Comparison of ENCODE assay signal across 7 mouse cellular contexts in the genomic region with DNA sequence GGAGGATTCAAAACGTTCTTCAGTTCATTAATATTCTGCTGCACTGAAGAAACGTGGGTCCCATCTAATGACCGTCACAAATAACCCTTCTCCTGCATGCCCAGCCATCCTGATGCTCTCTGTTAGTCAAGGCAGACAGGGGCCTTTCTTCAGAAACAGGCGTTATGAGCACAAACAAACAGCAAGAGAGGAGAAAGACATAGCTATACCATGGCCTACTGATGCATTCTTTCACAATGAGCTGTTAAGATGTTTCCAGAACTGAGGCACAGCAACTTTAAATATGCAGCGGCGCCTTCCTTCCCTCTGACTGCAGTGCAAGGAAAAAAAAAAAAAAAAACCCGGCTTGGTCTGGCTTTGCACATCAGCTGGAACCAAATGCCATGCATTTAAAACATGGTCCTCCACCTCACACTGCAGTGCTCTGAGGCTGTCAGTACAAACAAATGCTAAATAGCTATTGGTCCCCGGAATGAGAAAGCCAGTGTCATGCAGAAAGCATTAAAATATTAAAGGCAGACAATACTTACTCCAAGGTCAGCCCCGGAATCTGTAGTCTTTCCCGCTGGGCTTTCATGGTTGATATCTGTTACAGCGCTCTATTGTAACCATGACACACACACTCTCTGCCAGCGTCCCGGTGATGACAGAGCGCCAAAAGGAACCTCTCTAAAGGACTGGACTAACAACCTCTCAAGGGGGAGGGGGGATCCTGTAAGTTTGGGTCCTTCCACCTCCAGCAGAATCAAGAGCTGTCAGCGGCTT.
DNase-seq lines count a peak whose midpoint lies in the region; ATAC-seq lines count a peak whose summit lies in the region.

No protein-coding gene starts in this region.

- peaks cover 15% of the 10 kb centered on the region for H3K4me1 ChIP-seq in forebrain, embryonic 10.5 days
- H3K4me1 ChIP-seq in intestine, embryonic 14.5 days (replicated peaks; ENCODE audit: control insufficient read depth, insufficient read depth, low read length), result no peaks in the 10 kb centered on the region; the same call in 1 of the 2 replicates
- peaks cover 10% of the 10 kb centered on the region; the same call in 1 of the 2 replicates for H3K4me1 ChIP-seq in stomach, embryonic 15.5 days

- DNase-seq in 3134 (ENCODE audit: extremely low read depth, insufficient read length, low spot score) (peak; percentile 50), ES-CJ7 (ENCODE audit: low read depth, low spot score) (peak; percentile 66)
- DNase-seq in forebrain, embryonic 10.5 days (ENCODE audit: extremely low spot score, low spot score), result peak; percentile 26
- DNase-seq in intestine, embryonic 14.5 days (ENCODE audit: low spot score), result peak; percentile 60
- DNase-seq in lung, postnatal 36 days, result peak; percentile 2

- no peak overlapping the region for H3K27ac ChIP-seq in forebrain, embryonic 10.5 days
- no peak overlapping the region; the same call in 1 of the 2 replicates for H3K27ac ChIP-seq in intestine, embryonic 14.5 days (ENCODE audit: low read depth)
- peak overlapping the region; percentile 59; the same call in 1 of the 2 replicates for H3K27ac ChIP-seq in stomach, embryonic 15.5 days

- peaks cover 3% of the 10 kb centered on the region; the same call in 1 of the 2 replicates for H3K27me3 ChIP-seq in forebrain, embryonic 10.5 days (ENCODE audit: poor library complexity, severe bottlenecking)
- no peaks in the 10 kb centered on the region for H3K27me3 ChIP-seq in intestine, embryonic 14.5 days (replicated peaks; ENCODE audit: control insufficient read depth, insufficient read depth, low read length)
- H3K27me3 ChIP-seq in stomach, embryonic 15.5 days (replicated peaks), result no peaks in the 10 kb centered on the region

- H3K36me3 ChIP-seq in forebrain, embryonic 10.5 days (replicated peaks), result no peaks in the 10 kb centered on the region
- H3K36me3 ChIP-seq in intestine, embryonic 14.5 days (ENCODE audit: control insufficient read depth, insufficient read depth, low read length), result no peaks in the 10 kb centered on the region
- no peaks in the 10 kb centered on the region for H3K36me3 ChIP-seq in stomach, embryonic 15.5 days

- H3K9ac ChIP-seq in intestine, embryonic 14.5 days (ENCODE audit: low read length), result no peak overlapping the region
- H3K9ac ChIP-seq in stomach, embryonic 15.5 days, result no peak overlapping the region

- H3K4me3 ChIP-seq in forebrain, embryonic 10.5 days, result peak overlapping the region; percentile 47
- peak overlapping the region; percentile 20 for H3K4me3 ChIP-seq in intestine, embryonic 14.5 days (ENCODE audit: low read depth, low read length)
- H3K4me3 ChIP-seq in stomach, embryonic 15.5 days (replicated peaks), result peak overlapping the region; percentile 27

- peak overlapping the region; percentile 51 for H3K4me2 ChIP-seq in intestine, embryonic 14.5 days (ENCODE audit: low read length)
- H3K4me2 ChIP-seq in stomach, embryonic 15.5 days, result peak overlapping the region; percentile 50

- no peak for ATAC-seq in intestine, embryonic 14.5 days (replicated peaks; ENCODE audit: low FRiP score, low TSS enrichment, low read depth)
- no peak for ATAC-seq in stomach, embryonic 15.5 days (ENCODE audit: insufficient read depth, low FRiP score, low read depth)
- ATAC-seq in erythroid progenitor cell, adult 5-6 weeks (replicated peaks; ENCODE audit: low FRiP score, poor library complexity, severe bottlenecking), result no peak

- H3K9me3 ChIP-seq in forebrain, embryonic 10.5 days, result no peaks in the 10 kb centered on the region
- no peaks in the 10 kb centered on the region for H3K9me3 ChIP-seq in intestine, embryonic 14.5 days (ENCODE audit: control insufficient read depth, low read length)
- no peaks in the 10 kb centered on the region for H3K9me3 ChIP-seq in stomach, embryonic 15.5 days

- 10% methylated on average over 15 of the region's 15 CpGs for WGBS in forebrain, embryonic 10.5 days
- WGBS in intestine, embryonic 14.5 days, result 4% methylated on average over 15 of the region's 15 CpGs
- 6% methylated on average over 15 of the region's 15 CpGs for WGBS in stomach, embryonic 15.5 days

Comparison
In these comparisons a context has a peak if more than half of its experiments do, and no peak if none do; other contexts are left out.
1. DNase-seq: peak in every context shown above with its lines; median percentile 66 in ES-CJ7; 60 in intestine, embryonic 14.5 days; 50 in 3134; 26 in forebrain, embryonic 10.5 days; 2 in lung, postnatal 36 days.